Mouse (Mus musculus) kidney, postnatal 0 days (tissue): Measurements from ENCODE around the gene Cacna2d1. TPM values are rescaled to one million over a fixed set of nuclear protein-coding genes. Genes with fewer than 3 reads are reported as not detected.
A peak's percentile ranks its signal among the peaks of the same experiment; 100 is the strongest.

ENCODE experiments used
- ATAC-seq: fragments of 200-750 bp; cut with Nextera tagmentation; replicated peaks from 2 replicates; pipeline ENCODE4 v1.8.0; 2017; ENCODE audit warnings: low read depth, moderate number of reproducible peaks, moderate TSS enrichment, moderate library complexity; ENCODE audit not compliant: low FRiP score
- DNase-seq: peaks from one replicate; pipeline ENCODE4 v3.0.0-alpha.2; 2016; ENCODE audit warnings: low spot score
- H3K27ac ChIP-seq: fragments of 300-500 bp; sonication (generic); 2 replicates; pipeline ENCODE4 v1.5.1; 2014; ENCODE audit warnings: mild to moderate bottlenecking
- H3K27me3 ChIP-seq: fragments of 300-500 bp; sonication (generic); 2 replicates; pipeline ENCODE4 v1.6.1; 2014; ENCODE audit warnings: low read length, mixed read lengths; ENCODE audit not compliant: insufficient read depth
- H3K36me3 ChIP-seq: fragments of 300-500 bp; sonication (generic); 2 replicates; pipeline ENCODE4 v1.6.1; 2014; ENCODE audit warnings: low read length, mixed read lengths; ENCODE audit not compliant: insufficient read depth
- H3K4me1 ChIP-seq: fragments of 300-500 bp; sonication (generic); replicated peaks from 2 replicates; pipeline ENCODE4 v1.6.1; 2014; ENCODE audit warnings: antibody characterized with exemption, low read length, mixed read lengths; ENCODE audit not compliant: insufficient read depth
- H3K4me2 ChIP-seq: fragments of 300-500 bp; sonication (generic); 2 replicates; pipeline ENCODE4 v1.6.1; 2014; ENCODE audit warnings: mild to moderate bottlenecking, low read length, moderate library complexity, mixed read lengths
- H3K4me3 ChIP-seq: fragments of 300-500 bp; sonication (generic); replicated peaks from 2 replicates; pipeline ENCODE4 v1.5.1; 2014; ENCODE audit warnings: low read depth, low read length
- H3K9ac ChIP-seq: fragments of 300-500 bp; sonication (generic); 2 replicates; pipeline ENCODE4 v1.6.1; 2014; ENCODE audit warnings: low read depth, low read length
- H3K9me3 ChIP-seq: fragments of 300-500 bp; sonication (generic); replicated peaks from 2 replicates; pipeline ENCODE4 v1.6.1; 2016; ENCODE audit warnings: low read length, inconsistent platforms, mixed read lengths
- CTCF ChIP-seq: IDR thresholded peaks from 2 replicates; pipeline ENCODE4 v1.5.1; 2016; ENCODE audit warnings: antibody characterized with exemption, low read depth, mild to moderate bottlenecking, moderate library complexity
- WGBS: fragments of 180-500 bp; shearing (Covaris S2); extraction: QIAGEN DNeasy Blood & Tissue Kit; methylation state at CpG from one replicate; pipeline ENCODE4 v1.1.7; 2014; 5-methylcytosine and 5-hydroxymethylcytosine counted together
- polyA plus RNA-seq: library from polyadenylated mRNA; unstranded; fragments of >200 nt; fragmentation: Nextera tagmentation; extraction: Ambion mirVana; gene quantifications from 2 replicates; pipeline ENCODE4 v1.2.1, GENCODE M21; 2015

The Cacna2d1 gene
- polyA plus RNA-seq, 1 experiment from 2014 or later, result 9.7 TPM

DNA sequence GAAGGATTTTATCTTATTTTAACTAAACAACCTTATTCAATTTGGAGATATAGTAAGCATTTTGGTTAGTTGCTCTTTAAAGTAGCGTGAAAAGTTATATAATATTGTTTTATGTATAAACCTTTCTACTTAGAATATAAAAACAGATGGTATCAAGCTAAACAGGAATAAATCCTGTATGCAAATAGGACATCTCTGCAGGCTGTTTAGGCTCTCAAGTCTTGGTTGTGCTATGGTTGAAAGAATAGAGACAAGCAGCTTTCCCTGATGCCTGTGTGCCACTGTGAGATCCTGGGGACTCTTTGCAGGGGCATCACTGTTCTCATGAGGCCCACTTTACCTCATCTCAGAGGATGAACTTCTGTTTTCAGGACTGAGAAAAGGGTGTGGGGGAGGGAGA lies 179.4 kb downstream of the Cacna2d1 start:
- 90% methylated on average over 1 of the region's 1 CpGs for WGBS
- no peak overlapping the region for H3K4me3 ChIP-seq
- DNase-seq, result no peak

DNA sequence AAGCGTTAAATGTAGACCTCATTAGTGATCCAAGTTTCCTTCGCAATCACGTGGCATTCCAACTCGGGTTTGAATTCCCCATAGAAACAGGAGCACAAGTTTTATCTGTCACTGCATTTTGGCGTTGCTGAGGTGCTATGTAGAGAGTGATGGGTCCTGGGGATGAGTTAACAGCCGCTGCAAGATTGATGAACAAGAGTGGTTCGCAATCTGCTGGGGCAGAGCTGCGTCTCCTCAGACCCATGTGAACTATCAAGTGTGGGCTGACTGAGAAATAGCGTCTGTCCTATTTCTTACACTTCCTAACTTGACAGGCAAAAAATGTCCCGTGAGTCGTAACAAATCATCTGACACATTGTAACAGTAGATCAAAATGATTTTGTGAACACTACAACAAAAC lies 186.8 kb downstream of the Cacna2d1 start:
- Histone ChIP-seq H3K27ac (no peak overlapping the region), H3K27me3 (no peaks in the 10 kb centered on the region), H3K9ac (no peak overlapping the region), H3K4me1 (no peaks in the 10 kb centered on the region), H3K9me3 (no peaks in the 10 kb centered on the region), H3K36me3 (no peaks in the 10 kb centered on the region), H3K4me2 (no peak overlapping the region), H3K4me3 (no peak overlapping the region)
- DNase-seq (no peak), ATAC-seq (no peak)
- no peak for TF ChIP-seq CTCF
- WGBS, result 48% methylated on average over 11 of the region's 11 CpGs

More for the DNA sequence above, 179.4 kb downstream of the Cacna2d1 start:
- Histone ChIP-seq H3K9me3 (no peaks in the 10 kb centered on the region), H3K27ac (no peak overlapping the region), H3K36me3 (no peaks in the 10 kb centered on the region), H3K4me1 (no peaks in the 10 kb centered on the region), H3K9ac (no peak overlapping the region), H3K4me2 (no peak overlapping the region), H3K27me3 (no peaks in the 10 kb centered on the region)
- ATAC-seq, result no peak
- TF ChIP-seq CTCF, result no peak

DNA sequence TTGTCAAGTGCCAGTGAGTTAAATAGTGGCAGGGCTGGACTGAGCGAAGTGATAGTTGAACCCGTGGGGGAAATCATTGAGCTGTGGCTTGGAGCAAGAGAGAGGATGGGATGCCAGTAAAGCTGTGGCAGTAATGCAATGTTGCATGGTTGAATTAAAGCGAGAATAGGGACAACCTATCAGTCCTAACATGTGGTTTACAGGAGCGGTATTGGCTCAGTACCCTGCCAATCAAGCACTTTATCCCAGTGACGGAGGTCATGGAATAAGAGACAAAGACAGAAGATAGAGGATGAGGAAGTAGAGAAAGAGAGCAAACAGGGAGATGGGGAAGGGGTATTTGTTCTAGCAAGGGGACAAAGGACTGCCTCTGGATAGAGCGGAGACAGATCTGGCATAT lies 187.6 kb downstream of the Cacna2d1 start:
- no peaks in the 10 kb centered on the region for H3K36me3 ChIP-seq
- no peaks in the 10 kb centered on the region for H3K27me3 ChIP-seq
- no peak for TF ChIP-seq CTCF
- ATAC-seq, result no peak
- no peaks in the 10 kb centered on the region for H3K4me1 ChIP-seq
- DNase-seq, result no peak
- H3K4me2 ChIP-seq, result no peak overlapping the region
- H3K9me3 ChIP-seq, result no peaks in the 10 kb centered on the region
- no peak overlapping the region for H3K27ac ChIP-seq
- no peak overlapping the region for H3K9ac ChIP-seq
- 90% methylated on average over 6 of the region's 6 CpGs for WGBS
- H3K4me3 ChIP-seq, result no peak overlapping the region

DNA sequence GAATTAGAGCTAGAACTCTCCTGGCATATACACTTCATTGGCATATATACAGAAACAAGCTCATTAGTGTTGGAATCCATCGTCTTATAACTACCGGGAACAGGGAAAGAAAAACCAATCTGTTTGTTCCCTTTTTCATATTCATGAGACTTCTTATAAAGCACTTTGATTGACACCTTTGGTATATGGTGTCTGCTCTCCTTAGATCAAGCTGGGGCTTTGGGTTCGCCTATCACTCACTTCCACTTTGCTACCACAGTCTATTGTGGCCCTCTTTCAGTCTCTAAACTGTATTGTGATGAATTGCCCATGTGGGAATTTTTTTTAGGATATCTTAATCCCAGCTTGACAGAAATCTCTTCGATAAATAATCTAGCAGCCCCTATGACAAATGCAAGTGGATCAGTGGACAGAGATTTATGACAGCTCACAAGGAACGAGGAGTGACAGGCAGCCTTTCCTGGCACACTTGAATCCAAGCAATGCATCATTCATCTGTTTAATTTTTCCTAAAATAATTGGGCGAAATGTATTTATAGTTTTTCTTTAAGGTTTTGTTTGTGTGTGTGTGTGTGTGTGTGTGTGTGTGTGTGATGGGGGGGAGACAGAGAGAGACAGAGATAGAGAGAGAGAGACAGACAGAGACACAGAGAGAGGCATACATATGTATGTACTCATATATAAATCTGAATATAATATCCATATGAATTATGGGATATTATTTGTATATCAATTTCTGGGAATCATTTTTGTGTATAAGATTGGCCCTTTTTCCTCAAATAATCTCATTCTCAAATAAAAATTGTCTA lies 200.0 kb downstream of the Cacna2d1 start:
- Histone ChIP-seq H3K4me1 (no peaks in the 10 kb centered on the region), H3K4me3 (no peak overlapping the region), H3K9me3 (no peaks in the 10 kb centered on the region), H3K4me2 (no peak overlapping the region), H3K9ac (no peak overlapping the region), H3K27ac (no peak overlapping the region), H3K27me3 (no peaks in the 10 kb centered on the region), H3K36me3 (no peaks in the 10 kb centered on the region)
- ATAC-seq (no peak), DNase-seq (no peak)
- TF ChIP-seq CTCF, result no peak
- WGBS, result 80% methylated on average over 6 of the region's 6 CpGs

DNA sequence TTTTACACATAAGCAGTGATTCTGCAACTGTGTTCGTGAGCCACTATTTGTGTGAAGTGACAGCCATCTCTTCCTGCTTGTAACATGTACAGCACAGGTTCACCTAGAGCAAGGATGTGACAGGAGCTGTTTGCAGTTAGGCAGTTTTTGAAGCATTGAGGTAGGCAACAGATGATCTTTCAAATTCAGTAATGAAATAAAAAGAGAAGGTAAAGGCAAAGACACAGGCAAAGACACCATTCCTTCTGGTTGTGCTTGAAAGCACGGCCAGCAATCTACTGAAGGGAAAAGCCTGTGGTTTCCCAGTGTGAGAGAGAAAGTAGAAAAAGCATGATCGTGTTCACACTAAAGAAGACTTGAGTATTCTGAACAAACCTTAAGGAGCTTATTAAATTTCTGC lies 201.5 kb downstream of the Cacna2d1 start:
- no peak for ATAC-seq
- Histone ChIP-seq H3K27me3 (no peaks in the 10 kb centered on the region), H3K27ac (no peak overlapping the region), H3K4me1 (no peaks in the 10 kb centered on the region), H3K4me3 (no peak overlapping the region), H3K9ac (no peak overlapping the region), H3K4me2 (no peak overlapping the region), H3K9me3 (no peaks in the 10 kb centered on the region), H3K36me3 (no peaks in the 10 kb centered on the region)
- 80% methylated on average over 3 of the region's 3 CpGs for WGBS
- DNase-seq, result no peak
- no peak for TF ChIP-seq CTCF

DNA sequence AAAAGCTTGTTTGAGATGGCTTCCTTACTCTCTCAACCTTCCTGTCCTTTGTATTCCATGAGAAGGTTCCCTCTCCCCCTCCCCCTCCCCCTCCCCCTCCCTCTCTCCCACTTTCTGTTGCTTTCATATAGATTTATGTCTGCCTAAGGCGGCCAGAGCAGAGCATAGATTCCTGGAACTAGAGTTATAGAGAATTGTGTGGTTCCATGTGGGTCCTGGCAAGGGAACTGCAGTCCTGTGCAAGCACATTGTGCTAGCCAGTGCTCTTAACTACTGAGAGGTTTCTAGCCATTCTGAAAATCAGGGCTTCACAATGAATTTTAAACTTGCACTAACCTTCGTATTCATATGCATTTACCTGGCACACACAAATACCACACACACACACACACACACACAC lies 202.3 kb downstream of the Cacna2d1 start:
- H3K9ac ChIP-seq, result no peak overlapping the region
- no peak overlapping the region for H3K27ac ChIP-seq
- no peak overlapping the region for H3K4me3 ChIP-seq
- TF ChIP-seq CTCF, result no peak
- DNase-seq (no peak), ATAC-seq (no peak)
- H3K9me3 ChIP-seq, result no peaks in the 10 kb centered on the region
- no peaks in the 10 kb centered on the region for H3K4me1 ChIP-seq
- no peaks in the 10 kb centered on the region for H3K27me3 ChIP-seq
- no peak overlapping the region for H3K4me2 ChIP-seq
- H3K36me3 ChIP-seq, result no peaks in the 10 kb centered on the region
- 62% methylated on average over 2 of the region's 2 CpGs for WGBS

DNA sequence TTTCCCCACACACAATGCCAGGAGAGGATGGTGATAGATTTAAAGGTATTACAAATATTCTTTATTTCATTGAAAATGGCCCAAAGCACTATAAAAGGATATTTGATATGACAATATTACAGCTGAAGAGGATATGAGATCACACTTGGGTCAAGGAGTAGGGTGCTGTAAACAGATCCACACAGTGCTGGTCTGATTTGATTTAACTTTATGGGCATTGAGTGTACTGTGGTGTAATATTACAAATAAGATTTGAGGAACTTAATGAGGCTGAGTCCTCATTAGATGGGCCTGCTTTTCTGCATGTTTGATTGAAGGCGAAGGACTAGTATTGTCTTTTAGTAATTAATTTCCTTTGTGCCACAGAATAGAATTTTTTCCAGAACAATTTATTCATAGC lies 212.1 kb downstream of the Cacna2d1 start:
- WGBS, result 66% methylated on average over 1 of the region's 1 CpGs
- no peak for ATAC-seq
- TF ChIP-seq CTCF, result no peak
- H3K27ac ChIP-seq, result no peak overlapping the region
- H3K9ac ChIP-seq, result no peak overlapping the region
- no peaks in the 10 kb centered on the region for H3K4me1 ChIP-seq
- H3K4me2 ChIP-seq, result no peak overlapping the region
- H3K9me3 ChIP-seq, result no peaks in the 10 kb centered on the region
- H3K4me3 ChIP-seq, result no peak overlapping the region
- no peaks in the 10 kb centered on the region for H3K27me3 ChIP-seq
- H3K36me3 ChIP-seq, result no peaks in the 10 kb centered on the region
- peak; percentile 8 for DNase-seq
